Mouse (Mus musculus) MEL (cell line): ENCODE results near the gene Bahcc1. TPM values are rescaled to one million over a fixed set of nuclear protein-coding genes. Genes with fewer than 3 reads are reported as not detected.

ENCODE experiments used
- DNase-seq: peaks from one replicate; pipeline ENCODE4 v3.0.0; 2011; ENCODE audit warnings: low read depth, low spot score
- H3K27ac ChIP-seq: 2 replicates; pipeline ENCODE4 v1.5.1; 2012; ENCODE audit warnings: low read depth, mild to moderate bottlenecking, control low read depth, low read length, moderate library complexity; ENCODE audit not compliant: control insufficient read depth
- H3K27me3 ChIP-seq, 2 experiments: fragments of 150-350 bp in 1 of 2; sonication (generic) in 1 of 2; 2 replicates each; pipeline ENCODE4 v1.6.1; 2012; ENCODE audit warnings: low read length in 2 of 2, mild to moderate bottlenecking in 2 of 2, improper control_type of control experiment in 1 of 2, moderate library complexity in 1 of 2; ENCODE audit not compliant: insufficient read depth in 2 of 2, control insufficient read depth in 1 of 2
- H3K36me3 ChIP-seq, 2 experiments: 2 replicates each; pipeline ENCODE4 v1.6.1; 2012 to 2014; ENCODE audit warnings: low read length in 2 of 2, improper control_type of control experiment in 1 of 2, inconsistent platforms in 1 of 2, mild to moderate bottlenecking in 1 of 2; ENCODE audit not compliant: insufficient read depth in 2 of 2, control insufficient read depth in 1 of 2
- H3K4me1 ChIP-seq, 2 experiments: fragments of 150-350 bp in 1 of 2; sonication (generic) in 1 of 2; 2 replicates each; pipeline ENCODE4 v1.6.1; 2012; ENCODE audit warnings: low read length in 2 of 2, improper control_type of control experiment in 1 of 2, mild to moderate bottlenecking in 1 of 2; ENCODE audit not compliant: insufficient read depth in 2 of 2, control insufficient read depth in 1 of 2
- H3K4me3 ChIP-seq, 2 experiments: fragments of 150-350 bp in 1 of 2; sonication (generic) in 1 of 2; 2 replicates each; pipeline ENCODE4 v1.5.1; 2012; ENCODE audit warnings: low read depth in 2 of 2, low read length in 2 of 2, mild to moderate bottlenecking in 2 of 2, moderate library complexity in 2 of 2, control low read depth in 1 of 2, improper control_type of control experiment in 1 of 2; ENCODE audit not compliant: control insufficient read depth in 1 of 2, insufficient read depth in 1 of 2
- H3K79me2 ChIP-seq: 2 replicates; pipeline ENCODE4 v1.6.1; 2012; ENCODE audit warnings: mild to moderate bottlenecking, low read length, moderate library complexity; ENCODE audit not compliant: control insufficient read depth, poor library complexity, insufficient read depth
- H3K9ac ChIP-seq: 2 replicates; pipeline ENCODE4 v1.6.1; 2012; ENCODE audit warnings: low read depth, mild to moderate bottlenecking, control low read depth, low read length, moderate library complexity; ENCODE audit not compliant: control insufficient read depth, poor library complexity, severe bottlenecking
- H3K9me3 ChIP-seq: fragments of 150-350 bp; sonication (generic); replicated peaks from 2 replicates; pipeline ENCODE4 v1.6.1; 2012; ENCODE audit warnings: mild to moderate bottlenecking, low read length, improper control_type of control experiment, moderate library complexity; ENCODE audit not compliant: insufficient read depth
- BHLHE40 ChIP-seq: IDR thresholded peaks from 2 replicates; pipeline ENCODE4 v1.6.1; 2012; ENCODE audit warnings: low read depth, mild to moderate bottlenecking, inconsistent platforms, low read length, improper control_type of control experiment, borderline replicate concordance
- CHD1 ChIP-seq: IDR thresholded peaks from 2 replicates; pipeline ENCODE4 v1.6.1; 2012; ENCODE audit warnings: low read depth, mild to moderate bottlenecking, inconsistent platforms, low read length, improper control_type of control experiment
- CTCF ChIP-seq, 3 experiments: IDR thresholded peaks in 2 of 3; conservative IDR thresholded peaks in 1 of 3; 2 replicates each; pipeline ENCODE4 v1.5.1; 2011 to 2012; ENCODE audit warnings: low read length in 3 of 3, low read depth in 2 of 3, mild to moderate bottlenecking in 2 of 3, improper control_type of control experiment in 1 of 3, inconsistent platforms in 1 of 3, mixed read lengths in 1 of 3, moderate library complexity in 1 of 3; ENCODE audit not compliant: control insufficient read depth in 1 of 3, insufficient read depth in 1 of 3, poor library complexity in 1 of 3, severe bottlenecking in 1 of 3
- ELF1 ChIP-seq: IDR thresholded peaks from 2 replicates; pipeline ENCODE4 v1.6.1; 2014; ENCODE audit warnings: low read depth, mild to moderate bottlenecking, inconsistent platforms, low read length, improper control_type of control experiment, moderate library complexity
- EP300 ChIP-seq, 2 experiments: IDR thresholded peaks; 2 replicates each; pipeline ENCODE4 v1.6.1; 2011; ENCODE audit warnings: improper control_type of control experiment in 2 of 2, low read length in 2 of 2, low read depth in 1 of 2, mild to moderate bottlenecking in 1 of 2
- ETS1 ChIP-seq: IDR thresholded peaks from 2 replicates; pipeline ENCODE4 v1.6.1; 2012; ENCODE audit warnings: low read depth, mild to moderate bottlenecking, inconsistent platforms, low read length, improper control_type of control experiment, moderate library complexity
- GABPA ChIP-seq: IDR thresholded peaks from 2 replicates; pipeline ENCODE4 v1.6.1; 2012; ENCODE audit warnings: low read depth, mild to moderate bottlenecking, inconsistent platforms, low read length, improper control_type of control experiment, moderate library complexity
- MAX ChIP-seq: IDR thresholded peaks from 2 replicates; pipeline ENCODE4 v1.6.1; 2011; ENCODE audit warnings: low read length, improper control_type of control experiment
- MEF2A ChIP-seq: IDR thresholded peaks from 2 replicates; pipeline ENCODE4 v1.6.1; 2014; ENCODE audit warnings: low read depth, mild to moderate bottlenecking, inconsistent platforms, low read length, improper control_type of control experiment; ENCODE audit not compliant: poor library complexity, insufficient replicate concordance, severe bottlenecking; ENCODE audit errors: extremely low read depth
- MXI1 ChIP-seq: IDR thresholded peaks from 2 replicates; pipeline ENCODE4 v1.6.1; 2011; ENCODE audit warnings: mild to moderate bottlenecking, low read depth, low read length, improper control_type of control experiment
- MYC ChIP-seq: IDR thresholded peaks from 2 replicates; pipeline ENCODE4 v1.6.1; 2011; ENCODE audit warnings: low read depth, mild to moderate bottlenecking, low read length, improper control_type of control experiment, moderate library complexity
- POLR2AphosphoS2 ChIP-seq: IDR thresholded peaks from 2 replicates; pipeline ENCODE4 v1.6.1; 2011; ENCODE audit warnings: low read length, improper control_type of control experiment
- POLR2AphosphoS5 ChIP-seq: IDR thresholded peaks from 2 replicates; pipeline ENCODE4 v1.6.1; 2012; ENCODE audit warnings: low read depth, borderline replicate concordance, mild to moderate bottlenecking, inconsistent platforms, low read length, moderate library complexity, mixed read lengths
- USF1 ChIP-seq: IDR thresholded peaks from 2 replicates; pipeline ENCODE4 v1.6.1; 2014; ENCODE audit warnings: low read depth, mild to moderate bottlenecking, inconsistent platforms, low read length, improper control_type of control experiment, moderate library complexity
- USF2 ChIP-seq, 2 experiments: IDR thresholded peaks; 2 replicates each; pipeline ENCODE4 v1.6.1; 2011 to 2012; ENCODE audit warnings: improper control_type of control experiment in 2 of 2, low read length in 2 of 2, borderline replicate concordance in 1 of 2, inconsistent platforms in 1 of 2, low read depth in 1 of 2, mild to moderate bottlenecking in 1 of 2; ENCODE audit not compliant: insufficient read depth in 1 of 2
- ZKSCAN1 ChIP-seq: IDR thresholded peaks from 2 replicates; pipeline ENCODE4 v1.6.1; 2012; ENCODE audit warnings: low read depth, mild to moderate bottlenecking, inconsistent platforms, low read length, improper control_type of control experiment, moderate library complexity
- polyA plus RNA-seq, 2 experiments: library from polyadenylated mRNA; stranded (reverse) in 1 of 2; unstranded in 1 of 2; fragments of >175 nt in 1 of 2; fragments of >200 nt in 1 of 2; gene quantifications; 2 replicates each; pipeline versions ENCODE4 v1.2.1 to v1.2.4; 2012; ENCODE audit warnings: low replicate concordance in 2 of 2, low read depth in 1 of 2; ENCODE audit not compliant: insufficient read length in 2 of 2, insufficient read depth in 1 of 2, missing spikeins in 1 of 2
- total RNA-seq: library from RNA; depleted of rRNA; stranded (reverse); fragments of 300-350 nt; gene quantifications from 2 replicates; pipeline ENCODE4 v1.2.3, GENCODE M21; 2012

The Bahcc1 gene
- total and polyA plus RNA-seq, 3 experiments: 0.04 to 0.26 TPM; not detected in 1

DNA sequence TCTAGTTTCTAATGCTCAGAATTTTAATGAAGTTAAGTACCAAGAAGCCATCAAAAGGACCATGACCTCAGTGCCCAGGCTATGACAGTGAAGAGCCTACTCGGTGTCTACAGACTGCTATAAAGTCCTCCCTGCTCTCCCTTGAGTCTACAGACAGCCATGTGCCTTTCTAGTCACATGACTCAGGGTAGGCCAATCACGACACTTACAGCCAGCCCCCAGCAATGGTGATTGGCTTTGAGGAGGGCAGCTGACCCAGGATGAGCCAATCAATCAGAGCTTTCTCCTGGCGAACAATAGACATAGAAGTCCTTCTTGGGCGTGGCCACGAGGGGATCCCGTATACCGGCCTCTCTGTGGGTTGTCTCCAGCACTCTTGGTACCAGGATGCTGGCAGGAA, 65.0 kb downstream of the Bahcc1 start:
- Histone ChIP-seq H3K36me3 (no peaks in the 10 kb centered on the region), H3K9me3 (no peaks in the 10 kb centered on the region), H3K79me2 (no peaks in the 10 kb centered on the region), H3K27me3 (peaks cover 0 to 4% of the 10 kb centered on the region in 2 experiments; a peak in 3 of 4 replicates), H3K4me3 (no peak overlapping the region), H3K9ac (no peak overlapping the region), H3K27ac (no peak overlapping the region), H3K4me1 (no peaks in the 10 kb centered on the region)
- TF ChIP-seq GABPA (no peak), USF1 (peak; percentile 87), CHD1 (no peak), POLR2AphosphoS2 (no peak), ETS1 (no peak), USF2 (IDR thresholded peaks at IDR 0.05; ENCODE audit: borderline replicate concordance in 1 of 2, insufficient read depth in 1 of 2, low read depth in 1 of 2, low read length in 2 of 2) (peak; percentile 30 to 44; a peak in 2 of 4 replicates), MAX (peak; percentile 53; the same call in 1 of the 2 replicates), POLR2AphosphoS5 (no peak)
- peak; percentile 63 for DNase-seq

DNA sequence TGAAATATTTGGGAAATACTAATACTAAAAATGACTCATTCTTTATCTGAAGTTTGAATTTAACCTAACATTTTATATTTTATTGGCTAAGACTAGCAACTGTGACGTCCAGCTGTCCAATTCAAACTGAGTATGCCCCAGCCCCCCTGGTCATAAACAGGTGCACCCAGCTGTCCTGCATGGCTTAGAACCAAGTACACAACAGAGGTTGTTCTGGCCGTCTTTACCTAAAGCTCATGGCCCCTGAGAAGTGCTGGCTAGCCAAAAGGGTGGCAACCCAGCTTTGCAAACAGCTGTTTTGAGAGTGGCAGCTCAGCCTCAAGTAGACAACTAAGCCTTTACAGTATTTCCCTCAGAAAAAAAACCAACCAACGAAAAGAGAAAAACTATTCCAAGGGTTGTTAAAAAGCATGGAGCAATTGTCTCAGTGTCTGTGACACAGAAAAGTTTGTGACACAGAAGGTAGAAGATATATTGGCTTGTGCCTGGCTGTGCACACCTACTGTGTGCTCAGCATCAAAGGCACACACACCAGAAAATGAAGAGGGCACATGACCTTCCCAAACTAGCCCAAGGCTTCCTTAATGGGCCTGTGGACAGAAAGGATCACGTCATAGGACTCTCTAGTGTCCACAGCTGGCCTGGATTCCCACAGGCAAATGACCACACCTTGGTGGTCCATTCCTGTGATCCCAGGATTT, 65.8 kb downstream of the Bahcc1 start:
- Histone ChIP-seq H3K27me3 (peaks cover 0 to 4% of the 10 kb centered on the region in 2 experiments; a peak in 3 of 4 replicates), H3K4me1 (peaks cover 0 to 6% of the 10 kb centered on the region in 2 experiments; a peak in 2 of 4 replicates)

DNA sequence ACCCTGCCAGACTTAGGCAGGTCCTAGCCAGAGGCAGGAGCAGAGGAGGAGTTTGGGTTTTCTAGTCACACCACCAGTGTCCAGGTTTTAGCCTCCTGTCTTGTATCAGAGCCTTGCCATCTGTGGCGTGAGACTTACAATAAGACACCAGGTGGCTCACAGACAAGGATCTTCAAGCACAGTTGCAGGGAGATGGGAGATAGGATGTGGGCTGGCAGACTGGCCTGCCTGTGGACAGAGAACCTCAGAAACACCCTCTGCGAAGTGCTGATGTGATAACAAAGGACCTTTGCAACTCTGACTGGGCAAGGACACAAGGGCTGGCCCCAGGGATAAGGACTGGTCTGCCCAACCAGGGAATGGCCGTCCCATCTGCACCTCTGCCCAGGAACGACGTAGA, 66.7 kb downstream of the Bahcc1 start:
- Histone ChIP-seq H3K9me3 (no peaks in the 10 kb centered on the region), H3K27ac (no peak overlapping the region), H3K79me2 (no peaks in the 10 kb centered on the region), H3K4me1 (peaks cover 3 to 15% of the 10 kb centered on the region in 2 experiments; a peak in 3 of 4 replicates), H3K27me3 (peaks cover 0 to 2% of the 10 kb centered on the region in 2 experiments; a peak in 3 of 4 replicates), H3K4me3 (no peak overlapping the region), H3K9ac (no peak overlapping the region), H3K36me3 (peaks cover 0 to 12% of the 10 kb centered on the region in 2 experiments; a peak in 2 of 4 replicates)
- TF ChIP-seq MYC (no peak), ETS1 (no peak), ELF1 (no peak), MXI1 (no peak), USF1 (no peak), MEF2A (no peak), CTCF (IDR thresholded peaks at IDR 0.05 in 2 of 3, conservative IDR thresholded peaks at IDR 0.05 in 1 of 3; ENCODE audit: control insufficient read depth in 1 of 3, insufficient read depth in 1 of 3, low read depth in 2 of 3, low read length in 3 of 3, poor library complexity in 1 of 3, severe bottlenecking in 1 of 3) (no peak), EP300 (IDR thresholded peaks at IDR 0.05; ENCODE audit: low read depth in 1 of 2, low read length in 2 of 2) (no peak)
- no peak for DNase-seq

More for the DNA sequence above, 65.8 kb downstream of the Bahcc1 start:
- Histone ChIP-seq H3K36me3 (peaks cover 0 to 4% of the 10 kb centered on the region in 2 experiments; a peak in 2 of 4 replicates), H3K9ac (no peak overlapping the region), H3K9me3 (no peaks in the 10 kb centered on the region), H3K79me2 (no peaks in the 10 kb centered on the region), H3K27ac (no peak overlapping the region), H3K4me3 (no peak overlapping the region)
- TF ChIP-seq BHLHE40 (no peak), ZKSCAN1 (peak; percentile 81)
- DNase-seq: no peak
